Mouse (Mus musculus): Measurements from ENCODE around the gene Afap1l2.

- TF ChIP-seq CTCF (conservative IDR thresholded peaks at IDR 0.05; ENCODE audit: low read length): no peak
- TF ChIP-seq POU5F1 (IDR thresholded peaks at IDR 0.05; ENCODE audit: borderline replicate concordance, low read length): no peak
- no peak for TF ChIP-seq NANOG (IDR thresholded peaks at IDR 0.05; ENCODE audit: borderline replicate concordance, low read length)
Observed at GRCm38 (mm10) chr19:56873816-56874600, 134.0 kb downstream of the Afap1l2 start, which contains the start of gene Vwa2.
